Mouse (Mus musculus): ENCODE data around the gene Gan. TPM values are rescaled to one million over a fixed set of nuclear protein-coding genes. Genes with fewer than 3 reads are reported as not detected.
A peak's percentile ranks its signal among the peaks of the same experiment; 100 is the strongest.

The Gan gene
- polyA plus RNA-seq, 1 experiment = 4.1 TPM

DNA sequence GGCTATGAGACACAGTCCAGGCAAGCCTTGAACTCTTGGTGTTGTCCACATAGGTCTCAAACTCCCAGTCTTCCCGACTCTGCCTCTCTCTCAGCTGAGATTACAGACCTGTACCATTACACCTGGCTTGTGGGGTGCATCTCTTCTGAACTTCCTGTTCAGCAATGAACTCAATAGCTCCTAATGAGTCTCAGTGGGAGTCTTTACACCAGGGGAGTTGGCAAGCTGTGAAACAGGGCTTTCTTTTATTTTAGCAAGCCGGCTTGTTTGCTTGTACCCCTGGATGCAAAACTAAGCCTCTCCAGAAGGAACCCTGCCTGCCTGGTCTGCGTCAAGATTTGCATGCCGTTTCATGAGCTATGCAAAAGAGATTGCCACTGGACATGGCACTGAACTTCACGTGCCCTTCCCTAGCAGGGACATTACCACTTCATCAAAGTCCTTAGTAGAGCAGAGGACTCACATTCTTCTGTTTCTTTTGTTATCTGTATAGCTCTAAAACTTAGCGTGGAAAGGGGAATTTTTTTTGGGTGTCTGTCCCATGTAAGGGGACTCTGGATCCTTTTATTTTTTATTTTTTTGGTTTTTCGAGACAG is 93.2 kb downstream of the Gan start:
- no peak overlapping the region for H3K27ac ChIP-seq (ENCODE audit: control insufficient read depth, insufficient read depth, low read depth, low read length)
- no peaks in the 10 kb centered on the region for H3K36me3 ChIP-seq (ENCODE audit: control insufficient read depth, insufficient read depth, low read length)
- H3K4me1 ChIP-seq (ENCODE audit: control insufficient read depth, insufficient read depth, low read length) = peaks cover 3% of the 10 kb centered on the region
- TF ChIP-seq POLR2A (IDR thresholded peaks at IDR 0.05; ENCODE audit: control insufficient read depth, low read depth, low read length) (no peak), CTCF (IDR thresholded peaks at IDR 0.05; ENCODE audit: control insufficient read depth, insufficient read depth, insufficient replicate concordance, low read depth, low read length) (no peak)
- H3K4me3 ChIP-seq (ENCODE audit: control insufficient read depth, low read depth, low read length) = no peak overlapping the region
- no peaks in the 10 kb centered on the region for H3K27me3 ChIP-seq (ENCODE audit: control insufficient read depth, insufficient read depth, low read length)

GRCm38 (mm10) chr8:117252650-117253049 is 94.7 kb downstream of the Gan start:
- TF ChIP-seq CTCF (IDR thresholded peaks at IDR 0.05; ENCODE audit: control insufficient read depth, insufficient read depth, insufficient replicate concordance, low read depth, low read length) = no peak
- TF ChIP-seq POLR2A (IDR thresholded peaks at IDR 0.05; ENCODE audit: control insufficient read depth, low read depth, low read length) = no peak
- Histone ChIP-seq H3K36me3 (ENCODE audit: control insufficient read depth, insufficient read depth, low read length) (no peaks in the 10 kb centered on the region), H3K27ac (ENCODE audit: control insufficient read depth, insufficient read depth, low read depth, low read length) (no peak overlapping the region), H3K27me3 (ENCODE audit: control insufficient read depth, insufficient read depth, low read length) (no peaks in the 10 kb centered on the region), H3K4me1 (ENCODE audit: control insufficient read depth, insufficient read depth, low read length) (peaks cover 8% of the 10 kb centered on the region), H3K4me3 (ENCODE audit: control insufficient read depth, low read depth, low read length) (no peak overlapping the region)

- H3K4me3 ChIP-seq (ENCODE audit: control insufficient read depth, low read depth, low read length) = no peak overlapping the region
- no peaks in the 10 kb centered on the region for H3K27me3 ChIP-seq (ENCODE audit: control insufficient read depth, insufficient read depth, low read length)
- no peak overlapping the region for H3K27ac ChIP-seq (ENCODE audit: control insufficient read depth, insufficient read depth, low read depth, low read length)
- TF ChIP-seq CTCF (IDR thresholded peaks at IDR 0.05; ENCODE audit: control insufficient read depth, insufficient read depth, insufficient replicate concordance, low read depth, low read length) (no peak), POLR2A (IDR thresholded peaks at IDR 0.05; ENCODE audit: control insufficient read depth, low read depth, low read length) (no peak)
- H3K4me1 ChIP-seq (ENCODE audit: control insufficient read depth, insufficient read depth, low read length) = peaks cover 10% of the 10 kb centered on the region
- no peaks in the 10 kb centered on the region for H3K36me3 ChIP-seq (ENCODE audit: control insufficient read depth, insufficient read depth, low read length)
Observed at GRCm38 (mm10) chr8:117253390-117254269, 95.7 kb downstream of the Gan start.

GRCm38 (mm10) chr8:117254496-117254895 is 96.6 kb downstream of the Gan start:
- no peaks in the 10 kb centered on the region for H3K36me3 ChIP-seq (ENCODE audit: control insufficient read depth, insufficient read depth, low read length)
- peaks cover 14% of the 10 kb centered on the region for H3K4me1 ChIP-seq (ENCODE audit: control insufficient read depth, insufficient read depth, low read length)
- no peak overlapping the region for H3K27ac ChIP-seq (ENCODE audit: control insufficient read depth, insufficient read depth, low read depth, low read length)
- no peak overlapping the region for H3K4me3 ChIP-seq (ENCODE audit: control insufficient read depth, low read depth, low read length)
- no peaks in the 10 kb centered on the region for H3K27me3 ChIP-seq (ENCODE audit: control insufficient read depth, insufficient read depth, low read length)
- no peak for TF ChIP-seq CTCF (IDR thresholded peaks at IDR 0.05; ENCODE audit: control insufficient read depth, insufficient read depth, insufficient replicate concordance, low read depth, low read length)
- TF ChIP-seq POLR2A (IDR thresholded peaks at IDR 0.05; ENCODE audit: control insufficient read depth, low read depth, low read length) = no peak

- TF ChIP-seq CTCF (IDR thresholded peaks at IDR 0.05; ENCODE audit: control insufficient read depth, insufficient read depth, insufficient replicate concordance, low read depth, low read length) = no peak
- peak; percentile 36; the same call in 1 of the 2 replicates for TF ChIP-seq POLR2A (IDR thresholded peaks at IDR 0.05; ENCODE audit: control insufficient read depth, low read depth, low read length)
- no peaks in the 10 kb centered on the region for H3K27me3 ChIP-seq (ENCODE audit: control insufficient read depth, insufficient read depth, low read length)
- H3K4me1 ChIP-seq (ENCODE audit: control insufficient read depth, insufficient read depth, low read length) = peaks cover 14% of the 10 kb centered on the region
- H3K4me3 ChIP-seq (ENCODE audit: control insufficient read depth, low read depth, low read length) = peak overlapping the region; percentile 91
- no peak overlapping the region for H3K27ac ChIP-seq (ENCODE audit: control insufficient read depth, insufficient read depth, low read depth, low read length)
- H3K36me3 ChIP-seq (ENCODE audit: control insufficient read depth, insufficient read depth, low read length) = no peaks in the 10 kb centered on the region
Observed at GRCm38 (mm10) chr8:117256292-117256938, 98.5 kb downstream of the Gan start.

GRCm38 (mm10) chr8:117257029-117257820 is 99.3 kb downstream of the Gan start, which contains the start of gene Cmip:
Gene Cmip, plus strand, starts transcription at chr8:117257064.
- peaks cover 14% of the 10 kb centered on the region for H3K4me1 ChIP-seq (ENCODE audit: control insufficient read depth, insufficient read depth, low read length)
- no peaks in the 10 kb centered on the region for H3K36me3 ChIP-seq (ENCODE audit: control insufficient read depth, insufficient read depth, low read length)
- H3K27ac ChIP-seq (ENCODE audit: control insufficient read depth, insufficient read depth, low read depth, low read length) = peak within 1 kb of the TSS; percentile 27
- H3K27me3 ChIP-seq (ENCODE audit: control insufficient read depth, insufficient read depth, low read length) = no peaks in the 10 kb centered on the region
- peak within 1 kb of the TSS; percentile 91 for H3K4me3 ChIP-seq (ENCODE audit: control insufficient read depth, low read depth, low read length)
- 0 out of 2 replicates have a peak, but pooled peaks have one; percentile 17 for TF ChIP-seq POLR2A (IDR thresholded peaks at IDR 0.05; ENCODE audit: control insufficient read depth, low read depth, low read length)
- TF ChIP-seq CTCF (IDR thresholded peaks at IDR 0.05; ENCODE audit: control insufficient read depth, insufficient read depth, insufficient replicate concordance, low read depth, low read length) = no peak
